Mouse (Mus musculus) CH12.LX (cell line): ENCODE measurements at regions not wholly inside any gene's neighbourhood (a gene's known extent, or its start where the extent isn't known, plus 50 kb on each side); places are given as distances from the start of the nearest gene placed in this dataset.

Experiments used
- DNase-seq: peaks from one replicate; pipeline ENCODE4 v3.0.0-alpha.2; 2013; ENCODE audit errors: extremely low read depth
- H3K27ac ChIP-seq: 2 replicates; pipeline ENCODE4 v1.5.1; 2012; ENCODE audit warnings: low read depth, mild to moderate bottlenecking, control low read depth, moderate library complexity; ENCODE audit not compliant: insufficient read depth
- H3K27me3 ChIP-seq: replicated peaks from 2 replicates; pipeline ENCODE3; 2012; ENCODE audit warnings: inconsistent platforms
- H3K36me3 ChIP-seq, 2 experiments: replicated peaks in 1 of 2; 2 replicates each; pipeline versions ENCODE3 to v1.6.1; 2012; ENCODE audit warnings: inconsistent platforms in 1 of 2, low read length in 1 of 2, mild to moderate bottlenecking in 1 of 2, mixed read lengths in 1 of 2, moderate library complexity in 1 of 2; ENCODE audit not compliant: control insufficient read depth in 1 of 2, insufficient read depth in 1 of 2
- H3K4me1 ChIP-seq, 2 experiments: 2 replicates each; pipeline ENCODE4 v1.6.1; 2012; ENCODE audit warnings: inconsistent platforms in 1 of 2, moderate library complexity in 1 of 2; ENCODE audit not compliant: insufficient read depth in 2 of 2, control insufficient read depth in 1 of 2
- H3K4me2 ChIP-seq: 2 replicates; pipeline ENCODE4 v1.6.1; 2012; ENCODE audit warnings: low read depth, mild to moderate bottlenecking, control low read depth; ENCODE audit not compliant: poor library complexity, insufficient read depth, severe bottlenecking
- H3K4me3 ChIP-seq, 3 experiments: fragments of 150-350 bp in 1 of 3; sonication (generic) in 1 of 3; replicated peaks in 1 of 3; 2 replicates each; pipeline versions ENCODE3 to v1.5.1; 2011 to 2012; ENCODE audit warnings: low read depth in 2 of 3, low read length in 2 of 3, mild to moderate bottlenecking in 2 of 3, moderate library complexity in 2 of 3, control low read depth in 1 of 3, improper control_type of control experiment in 1 of 3, inconsistent platforms in 1 of 3, mixed read lengths in 1 of 3; ENCODE audit not compliant: poor library complexity in 1 of 3
- H3K79me2 ChIP-seq: replicated peaks from 2 replicates; pipeline ENCODE4 v1.6.1; 2012; ENCODE audit warnings: mild to moderate bottlenecking, moderate library complexity; ENCODE audit not compliant: control insufficient read depth, poor library complexity, insufficient read depth, severe bottlenecking; ENCODE audit errors: extremely low read depth
- H3K9ac ChIP-seq: 2 replicates; pipeline ENCODE4 v1.6.1; 2012; ENCODE audit warnings: low read depth, mild to moderate bottlenecking, control low read depth, moderate library complexity; ENCODE audit not compliant: insufficient read depth
- H3K9me3 ChIP-seq: replicated peaks from 2 replicates; pipeline ENCODE3; 2012; ENCODE audit warnings: low read length, inconsistent platforms, mixed read lengths
- BHLHE40 ChIP-seq: IDR thresholded peaks from 2 replicates; pipeline ENCODE4 v1.6.1; 2011; ENCODE audit warnings: mild to moderate bottlenecking, low read depth, low read length, improper control_type of control experiment
- E2F4 ChIP-seq: IDR thresholded peaks from 2 replicates; pipeline ENCODE4 v1.6.1; 2011; ENCODE audit warnings: low read depth, low read length, improper control_type of control experiment; ENCODE audit not compliant: insufficient replicate concordance
- ETS1 ChIP-seq: conservative IDR thresholded peaks from 2 replicates; pipeline ENCODE4 v1.6.1; 2012; ENCODE audit warnings: low read depth, mild to moderate bottlenecking, inconsistent platforms, low read length, improper control_type of control experiment, moderate library complexity
- HCFC1 ChIP-seq: IDR thresholded peaks from 2 replicates; pipeline ENCODE4 v1.6.1; 2012; ENCODE audit warnings: low read depth, mild to moderate bottlenecking, inconsistent platforms, low read length, improper control_type of control experiment
- JUN ChIP-seq: IDR thresholded peaks from 2 replicates; pipeline ENCODE4 v1.6.1; 2011; ENCODE audit warnings: low read depth, mild to moderate bottlenecking, low read length, improper control_type of control experiment, moderate library complexity; ENCODE audit not compliant: insufficient read depth
- MAX ChIP-seq: IDR thresholded peaks from 2 replicates; pipeline ENCODE4 v1.6.1; 2011; ENCODE audit warnings: low read length, improper control_type of control experiment
- MAZ ChIP-seq: IDR thresholded peaks from 2 replicates; pipeline ENCODE4 v1.6.1; 2012; ENCODE audit warnings: low read depth, mild to moderate bottlenecking, inconsistent platforms, low read length, improper control_type of control experiment, moderate library complexity
- MXI1 ChIP-seq: IDR thresholded peaks from 2 replicates; pipeline ENCODE4 v1.6.1; 2011; ENCODE audit warnings: mild to moderate bottlenecking, low read depth, low read length, improper control_type of control experiment
- MYC ChIP-seq: IDR thresholded peaks from 2 replicates; pipeline ENCODE4 v1.6.1; 2011; ENCODE audit warnings: low read depth, mild to moderate bottlenecking, improper control_type of control experiment, low read length
- NRF1 ChIP-seq: IDR thresholded peaks from 2 replicates; pipeline ENCODE4 v1.6.1; 2014; ENCODE audit warnings: low read depth, mild to moderate bottlenecking, inconsistent platforms, low read length, improper control_type of control experiment, moderate library complexity
- TBP ChIP-seq: conservative IDR thresholded peaks from 2 replicates; pipeline ENCODE4 v1.6.1; 2011; ENCODE audit warnings: low read depth, low read length, improper control_type of control experiment
- UBTF ChIP-seq: IDR thresholded peaks from 2 replicates; pipeline ENCODE4 v1.6.1; 2012; ENCODE audit warnings: low read depth, mild to moderate bottlenecking, inconsistent platforms, low read length, improper control_type of control experiment, moderate library complexity
- ZNF384 ChIP-seq: IDR thresholded peaks from 2 replicates; pipeline ENCODE4 v1.6.1; 2012; ENCODE audit warnings: low read depth, low read length, improper control_type of control experiment, inconsistent platforms
- dilution Hi-C: fragments of 300-500 bp; cut with MboI; formaldehyde crosslinking; loops from 2 replicates; pipeline ENCODE4 v1.14.3; 2020; ENCODE audit warnings: low sequenced_read_pairs; ENCODE audit not compliant: extremely low pct_unique_long_range_greater_than_20kb, extremely low pct_ligation_motif_present
- in situ Hi-C: fragments of 300-500 bp; cut with MboI; formaldehyde crosslinking; loops from 3 replicates; pipeline ENCODE4 v1.14.3; 2019; ENCODE audit warnings: low sequenced_read_pairs, low pct_ligation_motif_present, low pct_unique_long_range_greater_than_20kb, mixed read lengths

DNA sequence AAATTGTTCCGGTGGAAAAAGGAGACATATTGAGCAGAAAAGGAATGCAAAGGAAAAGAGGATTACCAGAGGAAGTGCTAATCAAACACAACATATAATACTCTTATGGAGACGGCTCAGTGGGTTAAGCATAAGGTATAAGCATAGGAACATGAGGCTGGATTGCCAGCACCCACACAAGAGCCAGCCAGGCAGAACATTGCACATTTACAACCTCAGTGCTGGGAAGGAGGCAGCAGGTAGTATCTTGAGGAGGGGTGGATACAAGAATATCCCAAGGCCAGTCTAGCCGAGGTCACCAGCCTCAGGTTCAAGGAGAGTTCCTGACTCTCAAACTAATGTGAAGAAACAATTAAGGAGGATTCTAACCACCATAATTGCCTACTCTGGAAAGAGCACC, 138.0 kb downstream of the Emp1 start:
- Histone ChIP-seq H3K9ac (no peak overlapping the region), H3K4me2 (no peak overlapping the region), H3K36me3 (no peaks in the 10 kb centered on the region), H3K27ac (no peak overlapping the region), H3K27me3 (peaks cover 10% of the 10 kb centered on the region), H3K4me3 (no peak overlapping the region), H3K79me2 (no peaks in the 10 kb centered on the region), H3K4me1 (no peaks in the 10 kb centered on the region), H3K9me3 (peaks cover 7% of the 10 kb centered on the region)
- TF ChIP-seq E2F4 (no peak), MYC (no peak), JUN (no peak), TBP (no peak), HCFC1 (no peak)
- DNase-seq = no peak
- in situ Hi-C loops = no loop called here
- dilution Hi-C loops = no loop called here

DNA sequence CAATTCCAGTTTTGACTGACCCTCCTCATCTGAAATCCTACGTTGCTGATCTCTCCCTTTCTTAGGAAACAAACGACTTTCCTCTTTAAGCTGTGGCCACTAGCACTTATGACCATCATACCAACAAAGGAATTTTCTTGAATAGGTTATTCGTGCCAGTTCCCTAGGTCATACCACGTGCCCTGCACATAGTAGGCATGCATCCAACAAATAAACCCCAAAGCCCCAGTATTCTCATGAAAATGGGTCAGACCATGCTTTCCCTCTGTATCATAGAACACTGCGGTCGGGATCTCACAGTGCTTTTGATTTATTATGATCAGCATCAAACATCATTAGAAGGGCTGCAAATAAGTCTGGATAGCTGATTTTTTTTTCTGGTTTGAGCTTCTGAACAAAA, 139.4 kb downstream of the Emp1 start:
- Histone ChIP-seq H3K36me3 (no peaks in the 10 kb centered on the region), H3K9ac (no peak overlapping the region), H3K27me3 (peaks cover 8% of the 10 kb centered on the region), H3K4me2 (no peak overlapping the region), H3K79me2 (no peaks in the 10 kb centered on the region), H3K4me1 (no peaks in the 10 kb centered on the region), H3K27ac (no peak overlapping the region), H3K4me3 (no peak overlapping the region), H3K9me3 (peaks cover 5% of the 10 kb centered on the region)
- dilution Hi-C loops = no loop called here
- in situ Hi-C loops = no loop called here
- TF ChIP-seq BHLHE40 (no peak), NRF1 (no peak), ZNF384 (no peak)
- no peak for DNase-seq

GRCm38 (mm10) chr6:135502405-135502804, 140.1 kb downstream of the Emp1 start:
- Histone ChIP-seq H3K36me3 (no peaks in the 10 kb centered on the region), H3K9me3 (peaks cover 5% of the 10 kb centered on the region), H3K27me3 (peaks cover 8% of the 10 kb centered on the region), H3K9ac (no peak overlapping the region), H3K27ac (no peak overlapping the region), H3K4me3 (no peak overlapping the region), H3K79me2 (no peaks in the 10 kb centered on the region), H3K4me1 (no peaks in the 10 kb centered on the region), H3K4me2 (no peak overlapping the region)
- in situ Hi-C loops = no loop called here
- DNase-seq = no peak
- dilution Hi-C loops = no loop called here
- TF ChIP-seq NRF1 (no peak), ETS1 (no peak), BHLHE40 (no peak), MAX (no peak), MXI1 (no peak), MAZ (no peak), MYC (no peak), UBTF (no peak)
